Mouse (Mus musculus): ENCODE results near the gene Uqcr11. TPM values are rescaled to one million over a fixed set of nuclear protein-coding genes. Genes with fewer than 3 reads are reported as not detected.

Uqcr11 gene
- total RNA-seq, 2 experiments from 2014 or later: 373 to 394 TPM

DNA sequence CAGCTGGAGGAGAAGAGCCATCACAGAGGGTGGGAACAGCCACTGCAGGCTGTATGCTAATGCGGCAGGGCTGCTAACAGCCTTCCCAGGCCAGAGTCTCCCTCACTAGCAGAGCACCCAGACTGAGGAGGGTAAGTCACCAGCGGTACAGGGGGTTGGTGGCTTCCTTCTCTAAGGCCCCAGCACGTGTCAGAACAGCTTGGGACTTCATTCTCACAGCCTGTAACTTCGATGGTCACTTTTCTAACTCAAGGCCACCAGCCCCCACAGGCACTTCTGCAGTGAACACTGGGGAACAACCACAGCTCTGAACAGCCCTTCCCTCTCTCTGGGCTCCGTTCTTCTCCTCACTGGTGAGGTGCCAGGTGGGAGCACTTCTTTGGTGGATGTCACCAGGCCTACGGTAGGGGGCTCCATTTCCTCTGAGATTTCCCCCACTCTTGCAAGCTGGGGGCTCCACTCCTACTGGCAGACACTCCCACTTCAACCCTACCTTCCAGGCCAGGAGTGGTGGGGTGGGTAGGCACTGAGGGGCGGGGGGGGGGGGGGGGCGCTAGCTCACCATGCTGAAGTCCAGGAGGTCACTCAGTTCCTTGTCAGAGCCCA, 23.8 kb upstream of the Uqcr11 start:
- intact Hi-C loops (cut with DNase I): no loop called here
- no peak overlapping the region for H3K4me3 ChIP-seq
- TF ChIP-seq CTCF (IDR thresholded peaks at IDR 0.05): no peak
- no peak for DNase-seq (ENCODE audit: extremely low spot score in 1 of 2, low spot score in 2 of 2)
- no peak overlapping the region for H3K27ac ChIP-seq

DNA sequence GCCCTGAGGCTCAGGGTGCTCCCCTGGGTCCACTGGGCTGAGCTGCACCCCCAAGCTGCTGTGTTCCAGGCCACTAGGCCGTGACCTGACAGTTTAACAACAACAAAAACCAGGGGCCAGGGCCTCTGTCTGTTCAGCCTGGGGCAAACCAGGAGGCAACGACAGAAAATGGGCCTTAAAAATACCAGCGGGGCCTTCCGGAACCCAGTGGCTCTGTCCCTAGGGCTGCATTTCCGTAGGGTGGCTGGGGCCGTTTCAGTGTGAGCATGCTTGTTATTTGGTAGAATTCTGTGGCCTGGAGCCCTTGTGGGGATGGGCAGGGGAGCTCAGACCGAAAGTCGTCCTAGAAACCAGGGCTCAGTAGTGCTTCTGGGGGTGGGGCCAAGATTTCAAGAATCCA, 23.2 kb upstream of the Uqcr11 start:
- no peak for TF ChIP-seq CTCF (IDR thresholded peaks at IDR 0.05)
- no peak for DNase-seq (ENCODE audit: extremely low spot score in 1 of 2, low spot score in 2 of 2)
- intact Hi-C loops (cut with DNase I): no loop called here
- H3K4me3 ChIP-seq: no peak overlapping the region
- H3K27ac ChIP-seq: no peak overlapping the region

DNA sequence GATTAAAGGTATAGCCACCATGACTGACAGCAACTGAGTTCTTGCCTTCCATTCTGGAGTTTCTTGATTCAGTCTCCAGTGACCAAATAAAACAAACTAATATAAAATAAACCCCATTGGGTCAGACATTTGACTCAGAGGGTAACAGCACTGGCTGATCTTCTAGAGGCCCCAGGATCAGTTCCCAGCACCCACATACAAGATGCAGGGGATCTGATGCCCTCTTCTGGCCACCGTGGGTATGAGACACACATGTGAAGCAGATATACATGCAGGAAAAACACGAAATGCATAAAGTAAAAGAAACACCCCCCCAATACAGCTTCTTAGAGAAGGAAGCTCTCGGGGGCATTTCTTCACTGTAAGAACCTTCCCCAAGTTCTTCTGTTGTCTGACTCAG, 18.4 kb upstream of the Uqcr11 start:
- Histone ChIP-seq H3K27ac (no peak overlapping the region), H3K4me3 (no peak overlapping the region)
- intact Hi-C loops (cut with DNase I): no loop called here
- DNase-seq (ENCODE audit: extremely low spot score in 1 of 2, low spot score in 2 of 2): no peak
- TF ChIP-seq CTCF (IDR thresholded peaks at IDR 0.05): no peak; the same call in none of the 2 replicates

GRCm38 (mm10) chr10:80423562-80423961, 16.9 kb upstream of the Uqcr11 start:
- intact Hi-C loops (cut with DNase I): no loop called here
- Histone ChIP-seq H3K4me3 (no peak overlapping the region), H3K27ac (no peak overlapping the region)

GRCm38 (mm10) chr10:80421651-80422472, 15.2 kb upstream of the Uqcr11 start:
- no peak for TF ChIP-seq CTCF (IDR thresholded peaks at IDR 0.05)
- intact Hi-C loops (cut with DNase I): no loop called here
- no peak for DNase-seq (ENCODE audit: extremely low spot score in 1 of 2, low spot score in 2 of 2)
- H3K27ac ChIP-seq: no peak overlapping the region
- no peak overlapping the region for H3K4me3 ChIP-seq

More at GRCm38 (mm10) chr10:80423562-80423961, 16.9 kb upstream of the Uqcr11 start:
- no peak for DNase-seq (ENCODE audit: extremely low spot score in 1 of 2, low spot score in 2 of 2)
- TF ChIP-seq CTCF (IDR thresholded peaks at IDR 0.05): no peak

GRCm38 (mm10) chr10:80421208-80421607, 14.6 kb upstream of the Uqcr11 start:
- no peak for TF ChIP-seq CTCF (IDR thresholded peaks at IDR 0.05)
- intact Hi-C loops (cut with DNase I): no loop called here
- H3K27ac ChIP-seq: no peak overlapping the region

DNA sequence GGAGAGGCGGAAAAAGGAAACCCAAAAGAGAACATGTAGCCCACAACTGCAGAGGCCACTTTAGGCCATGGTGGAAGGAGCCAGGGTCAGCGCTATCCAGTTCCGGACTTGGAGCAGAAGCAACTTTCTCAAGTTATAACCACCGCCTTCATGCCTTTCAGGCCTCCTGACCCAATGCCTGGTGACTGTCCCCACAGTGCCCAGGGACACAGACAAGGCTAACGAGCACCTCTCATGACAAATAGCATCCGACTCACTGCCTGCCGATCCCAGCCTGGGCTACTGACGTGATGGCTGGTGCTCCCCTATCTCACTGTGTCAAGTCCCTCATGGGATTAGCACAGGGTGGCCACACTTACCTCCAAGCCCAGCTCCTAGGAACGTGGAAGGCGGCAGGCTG, 14.1 kb upstream of the Uqcr11 start:
- TF ChIP-seq CTCF (IDR thresholded peaks at IDR 0.05): no peak
- intact Hi-C loops (cut with DNase I): no loop called here
- Histone ChIP-seq H3K27ac (no peak overlapping the region), H3K4me3 (no peak overlapping the region)
- no peak for DNase-seq (ENCODE audit: extremely low spot score in 1 of 2, low spot score in 2 of 2)

More at GRCm38 (mm10) chr10:80421208-80421607, 14.6 kb upstream of the Uqcr11 start:
- H3K4me3 ChIP-seq: no peak overlapping the region
- no peak for DNase-seq (ENCODE audit: extremely low spot score in 1 of 2, low spot score in 2 of 2)

GRCm38 (mm10) chr10:80419419-80419818, 12.8 kb upstream of the Uqcr11 start:
- intact Hi-C loops (cut with DNase I): no loop called here
- DNase-seq (ENCODE audit: extremely low spot score in 1 of 2, low spot score in 2 of 2): no peak
- no peak for TF ChIP-seq CTCF (IDR thresholded peaks at IDR 0.05)
- Histone ChIP-seq H3K27ac (no peak overlapping the region), H3K4me3 (no peak overlapping the region)

DNA sequence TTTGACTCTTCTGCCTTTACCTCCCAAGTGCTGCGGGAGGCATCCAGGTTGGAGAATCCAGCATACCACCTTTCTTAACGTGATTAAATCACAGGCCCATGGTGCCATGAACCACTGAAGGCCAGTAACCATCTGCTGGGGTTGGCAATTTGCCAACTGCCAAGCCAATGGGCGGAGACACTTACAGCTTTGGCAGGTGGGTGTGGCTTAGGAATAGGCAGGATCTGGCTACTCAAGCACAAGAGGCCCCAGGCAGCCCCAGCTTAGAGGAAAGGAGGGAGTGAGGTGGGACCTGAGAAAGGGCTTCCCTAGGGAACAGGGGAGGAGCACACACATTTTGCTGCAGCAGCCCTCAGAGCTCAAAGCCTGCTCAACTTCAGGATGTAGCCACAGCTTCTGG, 11.7 kb upstream of the Uqcr11 start:
- intact Hi-C loops (cut with DNase I): no loop called here
- H3K27ac ChIP-seq: no peak overlapping the region
- H3K4me3 ChIP-seq: no peak overlapping the region
- no peak for TF ChIP-seq CTCF (IDR thresholded peaks at IDR 0.05)
- no peak for DNase-seq (ENCODE audit: extremely low spot score in 1 of 2, low spot score in 2 of 2)

GRCm38 (mm10) chr10:80417841-80418240, 11.2 kb upstream of the Uqcr11 start:
- TF ChIP-seq CTCF (IDR thresholded peaks at IDR 0.05): no peak
- Histone ChIP-seq H3K4me3 (no peak overlapping the region), H3K27ac (no peak overlapping the region)
- no peak for DNase-seq (ENCODE audit: extremely low spot score in 1 of 2, low spot score in 2 of 2)
- intact Hi-C loops (cut with DNase I): no loop called here

- intact Hi-C loops (cut with DNase I): no loop called here
- DNase-seq (ENCODE audit: extremely low spot score in 1 of 2, low spot score in 2 of 2): no peak
- Histone ChIP-seq H3K27ac (no peak overlapping the region), H3K4me3 (no peak overlapping the region)
- no peak for TF ChIP-seq CTCF (IDR thresholded peaks at IDR 0.05)
Observed at GRCm38 (mm10) chr10:80417371-80417770, 10.7 kb upstream of the Uqcr11 start.

DNA sequence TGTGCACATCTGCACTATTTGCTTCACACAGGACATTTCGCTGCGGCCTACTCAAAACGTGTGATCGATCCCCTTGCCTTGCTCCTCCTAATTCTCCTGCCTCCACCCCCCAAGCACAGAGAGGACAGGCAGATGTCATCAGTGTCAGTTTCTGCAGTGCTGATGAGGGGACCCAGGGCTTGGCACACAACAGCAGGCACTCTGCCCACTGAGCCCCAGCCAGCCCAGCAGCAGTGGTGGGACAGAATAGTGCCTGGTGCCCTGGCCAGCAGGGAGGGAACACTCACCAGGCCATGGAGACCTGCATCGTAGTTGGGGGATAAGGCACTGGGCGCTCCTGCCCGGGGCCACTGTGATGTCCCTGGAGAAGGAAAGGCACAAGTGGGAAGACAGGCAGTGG, 8.9 kb upstream of the Uqcr11 start:
- TF ChIP-seq CTCF (IDR thresholded peaks at IDR 0.05): no peak
- Histone ChIP-seq H3K4me3 (no peak overlapping the region), H3K27ac (no peak overlapping the region)
- intact Hi-C loops (cut with DNase I): no loop called here
- no peak for DNase-seq (ENCODE audit: extremely low spot score in 1 of 2, low spot score in 2 of 2)

All from left cerebral cortex, adult 2 months (tissue).